Mouse (Mus musculus): Measurements from ENCODE around the gene Ube2ql1. TPM values are rescaled to one million over a fixed set of nuclear protein-coding genes. Genes with fewer than 3 reads are reported as not detected.

Ube2ql1 gene
- 0.11 and 0.13 TPM in 2 replicates for polyA plus RNA-seq (2012)

DNA sequence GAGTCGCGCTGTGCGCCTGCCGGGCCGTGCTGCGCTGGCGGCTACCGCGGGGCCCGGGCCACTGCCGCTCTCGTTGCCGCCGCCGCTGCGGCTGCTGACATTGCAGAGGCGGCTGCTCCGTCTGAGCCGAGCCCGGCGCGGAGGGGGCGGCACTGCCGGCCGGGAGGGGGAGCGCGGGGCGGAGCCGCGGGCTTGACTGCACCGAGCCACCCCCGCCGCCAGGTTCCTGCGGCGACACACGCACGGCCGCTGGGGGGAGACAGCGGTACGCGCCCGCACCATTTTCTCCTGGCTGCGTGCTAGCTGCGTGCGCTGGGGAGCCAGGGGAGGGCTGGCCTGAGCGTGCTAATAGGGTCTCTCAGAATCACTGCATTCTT, at the start of gene Ube2ql1:
TSS of gene Ube2ql1 (minus strand) at position 131 of the 377 bp plus-strand sequence.

Other genes with a start within 250 kb of the Ube2ql1 start
- 66.7 and 86.5 TPM in 2 replicates for gene Nsun2, start 206.1 kb downstream of the Ube2ql1 start, polyA plus RNA-seq (2012)
- 14.3 and 15.7 TPM in 2 replicates for gene Tent4a, start 205.3 kb downstream of the Ube2ql1 start, polyA plus RNA-seq (2012)
- 3.3 and 3.4 TPM in 2 replicates for gene Srd5a1, start 128.4 kb downstream of the Ube2ql1 start, polyA plus RNA-seq (2012)
- gene Med10, start 62.5 kb upstream of the Ube2ql1 start, polyA plus RNA-seq (2012): 17.1 and 18.9 TPM in 2 replicates

Data from megakaryocyte-erythroid progenitor cell, adult 5 weeks (primary cell).